Mouse (Mus musculus): ENCODE data around the gene Brap.
A peak's percentile ranks its signal among the peaks of the same experiment; 100 is the strongest.
"Not testable (repeated sequence)": the region's sequence is repeated elsewhere in the genome, so short reads cannot be mapped to it uniquely, and the experiment has no call there.

The Brap gene

DNA sequence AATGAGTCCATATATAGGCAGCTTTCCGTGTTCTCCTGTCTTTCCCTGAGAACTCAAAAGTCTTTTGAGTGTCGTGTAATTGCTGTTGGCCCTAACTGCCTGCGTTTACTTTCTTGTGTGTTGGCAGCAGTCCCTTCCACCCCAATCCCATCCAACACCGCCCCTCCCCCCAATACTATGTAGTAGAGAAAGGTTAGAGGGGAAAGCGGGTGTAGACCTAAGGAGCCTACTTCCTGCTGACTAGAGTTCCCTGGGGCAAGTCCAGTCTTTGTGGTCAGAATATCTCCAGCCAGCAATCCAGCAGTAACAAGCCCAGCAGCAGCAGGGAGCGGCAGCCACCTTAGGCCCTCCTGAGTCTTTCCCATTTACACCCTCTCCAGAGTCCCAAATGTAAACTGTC lies 8.0 kb downstream of the Brap start:
- DNase-seq (ENCODE audit: low read depth, low spot score) = no peak

DNA sequence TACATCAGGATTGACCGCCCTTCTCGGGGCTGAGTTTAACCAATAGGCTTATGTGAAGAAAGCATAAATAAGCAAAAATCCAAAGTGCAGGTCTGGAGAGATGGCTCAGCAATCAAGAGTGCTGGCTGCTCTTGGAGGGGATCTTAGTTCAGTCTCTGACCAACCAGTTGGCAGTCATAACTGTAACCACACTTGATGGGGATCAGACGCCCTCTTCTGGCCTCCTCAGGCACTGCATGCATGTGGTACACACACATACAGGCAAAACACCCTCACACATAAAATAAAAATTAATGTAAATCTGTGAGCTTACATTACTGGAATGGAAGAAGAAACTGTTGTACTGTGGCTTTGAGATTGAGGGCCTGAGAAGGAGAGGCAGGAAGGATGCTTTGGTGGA lies 10.0 kb downstream of the Brap start:
- peak; percentile 38 for DNase-seq (ENCODE audit: low read depth, low spot score)

DNA sequence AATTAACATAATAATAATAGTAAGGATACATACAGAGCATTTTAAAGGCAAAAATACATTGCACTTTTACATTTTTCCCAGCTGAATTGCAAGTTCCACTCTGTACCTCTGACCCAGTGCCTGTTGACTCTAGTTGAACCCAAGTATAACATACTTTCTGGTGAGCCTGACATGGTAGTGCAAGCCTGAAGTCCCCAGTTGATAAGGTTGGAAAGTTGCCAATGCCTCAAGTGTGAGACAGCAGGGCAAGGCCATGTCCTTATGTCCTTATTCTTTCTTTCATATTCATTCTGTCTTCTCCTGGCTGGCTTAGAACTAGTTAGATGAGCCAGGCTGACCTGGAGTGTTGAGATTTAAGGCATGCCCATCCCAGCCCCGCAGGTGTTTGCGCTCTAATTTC lies 21.9 kb downstream of the Brap start:
- DNase-seq (ENCODE audit: low read depth, low spot score) = no peak

DNA sequence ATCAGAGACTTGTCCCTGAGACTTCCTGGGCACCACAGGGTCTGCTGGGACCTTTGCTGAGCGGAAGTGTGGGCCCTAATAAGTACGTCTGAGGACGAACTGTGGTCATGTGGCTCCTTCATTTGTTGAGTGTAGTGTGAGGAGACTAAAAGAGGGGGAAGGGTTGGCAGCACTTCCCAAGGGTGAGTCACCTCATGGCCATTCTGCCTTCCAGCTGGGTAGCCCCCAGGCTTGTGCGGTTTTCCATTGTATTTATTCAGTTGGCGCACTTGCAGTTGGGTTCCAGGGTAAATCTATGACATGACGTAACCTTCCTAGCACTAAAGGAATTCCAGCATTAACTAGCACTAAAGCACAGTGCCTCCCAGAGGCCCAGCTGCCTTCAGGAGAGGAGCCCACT lies 25.1 kb downstream of the Brap start:
- DNase-seq (ENCODE audit: low read depth, low spot score) = no peak

DNA sequence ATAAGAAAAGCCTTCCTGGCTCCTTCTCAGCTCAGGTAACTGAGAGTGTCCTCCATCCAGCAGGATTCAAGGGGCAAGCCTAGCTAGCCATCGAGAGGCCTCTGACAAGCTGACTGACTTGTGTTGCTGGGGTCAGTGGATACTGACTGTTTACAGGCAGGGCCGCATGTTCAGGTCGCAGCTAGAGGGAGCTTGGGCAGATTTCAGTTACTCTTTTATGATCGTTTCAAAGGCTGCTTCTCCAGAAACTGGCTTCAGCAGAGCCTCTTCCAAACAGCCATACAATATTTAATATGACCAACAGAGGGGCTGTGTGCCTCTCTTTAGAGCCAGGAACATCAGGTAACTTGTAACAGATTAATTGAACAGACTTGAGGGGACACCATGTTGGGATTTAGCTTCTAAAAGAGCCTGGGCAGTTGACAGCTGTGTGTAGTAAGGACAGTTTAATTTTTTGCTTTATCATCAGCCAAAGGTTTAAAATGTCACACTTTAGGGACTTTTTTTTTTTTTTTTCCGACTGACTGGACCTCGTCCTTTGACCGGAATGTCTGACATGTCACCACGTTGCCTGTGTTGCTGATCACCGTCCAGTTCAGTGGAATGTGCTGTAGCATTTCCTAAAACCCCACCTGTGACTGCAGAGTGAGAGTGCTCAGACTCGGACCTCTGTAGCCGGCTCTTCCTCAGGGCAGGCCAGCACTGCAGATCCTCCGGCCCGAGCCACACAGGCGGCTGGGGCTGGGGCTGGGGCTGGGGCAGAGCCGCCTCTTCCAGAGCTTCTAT lies 25.9 kb downstream of the Brap start:
- DNase-seq (ENCODE audit: low read depth, low spot score) = no peak

DNA sequence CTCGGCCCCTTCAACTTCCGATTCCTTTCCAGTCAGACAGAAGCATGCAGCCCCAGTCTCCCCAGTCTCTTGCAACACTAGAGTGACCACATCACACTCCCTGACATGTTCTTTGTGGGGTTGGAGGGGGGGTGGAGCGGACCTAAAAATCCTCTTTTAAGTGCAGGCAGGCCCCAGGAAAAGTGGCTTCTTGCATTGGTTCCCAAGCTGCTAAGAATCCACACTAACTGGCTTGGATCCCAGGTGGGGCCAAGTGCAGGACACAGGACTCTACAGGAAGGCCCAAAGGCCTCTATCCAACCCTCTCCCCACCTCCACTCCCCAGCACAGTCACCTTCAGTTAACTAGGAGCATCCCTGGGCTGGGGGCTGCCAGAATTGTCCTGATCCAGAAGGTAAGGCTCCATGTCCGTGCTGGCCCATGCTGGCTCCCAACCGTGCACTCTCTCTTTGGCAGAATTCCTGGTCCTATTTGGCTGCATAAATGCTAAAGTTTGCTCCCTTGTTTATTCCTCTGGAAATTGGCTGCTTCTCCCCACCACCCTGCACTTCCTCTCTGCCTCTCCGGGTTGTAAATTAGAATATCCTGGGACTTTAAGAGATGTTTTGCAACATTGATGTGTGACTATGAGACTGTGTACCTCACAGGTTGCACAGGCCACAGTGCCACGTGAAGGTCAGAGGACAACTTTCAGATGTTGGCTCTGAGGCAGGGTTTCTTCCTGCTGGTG lies 30.3 kb downstream of the Brap start:
- no peak for DNase-seq (ENCODE audit: low read depth, low spot score)

DNA sequence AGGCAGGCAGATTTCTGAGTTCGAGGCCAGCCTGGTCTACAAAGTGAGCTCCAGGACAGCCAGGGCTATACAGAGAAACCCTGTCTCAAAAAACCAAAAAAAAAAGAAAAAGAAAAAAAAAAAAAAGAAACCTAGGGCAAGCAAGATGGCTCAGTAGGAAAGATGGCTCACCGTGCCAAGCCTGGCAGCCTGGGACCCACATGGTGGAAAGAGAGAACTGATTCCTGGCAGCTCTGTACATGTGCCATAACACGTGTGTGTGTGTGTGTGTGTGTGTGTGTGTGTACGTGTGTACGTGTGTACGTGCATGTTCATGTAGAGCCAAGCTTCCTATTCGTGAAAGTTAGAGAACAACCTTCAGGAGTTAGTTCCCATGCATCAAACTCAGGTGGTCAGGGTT lies 31.1 kb downstream of the Brap start:
- not testable (repeated sequence) for DNase-seq (ENCODE audit: low read depth, low spot score)

DNA sequence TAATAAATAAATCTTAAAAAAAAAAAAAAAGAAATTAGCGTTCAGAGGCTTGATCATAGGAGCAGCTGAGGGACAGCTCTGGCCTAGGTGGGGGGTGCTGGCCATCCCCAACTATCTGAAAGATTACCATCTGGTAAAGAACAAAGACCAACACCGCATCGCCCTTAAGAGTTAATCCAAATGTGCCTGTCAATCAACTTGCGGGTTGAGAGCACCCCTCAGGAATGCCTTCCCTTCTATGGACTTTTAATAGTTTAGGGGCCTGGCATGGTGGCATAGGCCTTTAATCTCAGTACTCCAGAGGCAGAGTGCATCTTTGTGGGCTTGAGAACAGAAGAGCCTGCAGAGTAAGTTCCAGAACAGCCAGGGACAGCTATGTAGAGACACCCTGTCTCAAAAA lies 32.5 kb downstream of the Brap start:
- no peak for DNase-seq (ENCODE audit: low read depth, low spot score)

DNA sequence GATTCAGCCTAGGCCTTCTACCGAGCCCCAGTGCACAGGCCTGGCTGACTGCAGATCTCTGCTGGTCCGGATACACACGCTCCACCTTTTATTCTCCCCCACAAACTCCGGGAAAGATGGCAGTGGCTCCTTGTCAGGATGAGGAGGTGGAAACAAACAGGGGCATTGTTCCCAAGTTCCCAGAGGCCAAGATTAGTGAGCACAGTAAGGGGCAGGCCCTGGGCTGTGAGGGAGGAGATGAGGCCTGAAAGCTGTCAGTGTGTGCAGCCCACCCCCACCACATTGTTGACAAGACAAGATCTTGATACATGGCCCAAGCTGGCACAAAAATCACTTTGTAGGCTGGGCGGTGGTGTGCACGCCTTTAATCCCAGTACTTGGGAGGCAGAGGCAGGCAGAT lies 36.4 kb downstream of the Brap start:
- no peak for DNase-seq (ENCODE audit: low read depth, low spot score)

DNA sequence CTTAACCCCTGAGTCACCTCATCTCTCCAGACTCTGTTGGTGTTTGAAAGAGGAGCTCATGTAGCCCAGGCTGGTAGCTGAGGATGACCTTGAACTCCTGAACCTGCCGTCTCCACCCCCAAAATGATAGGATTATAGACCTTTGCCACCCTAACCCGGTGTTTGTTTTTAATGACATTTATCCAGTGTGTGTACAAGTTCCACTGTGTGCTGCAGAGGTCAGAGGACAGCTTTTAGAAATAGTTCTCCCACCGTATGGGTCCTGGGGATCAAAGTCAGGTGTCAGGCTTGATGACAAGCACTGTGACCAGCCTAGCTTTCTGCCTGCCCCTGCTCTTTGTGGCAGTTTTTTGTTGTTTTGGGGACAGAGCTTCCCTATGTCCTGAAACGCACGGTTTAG lies 39.5 kb downstream of the Brap start:
- DNase-seq (ENCODE audit: low read depth, low spot score) = no peak

DNA sequence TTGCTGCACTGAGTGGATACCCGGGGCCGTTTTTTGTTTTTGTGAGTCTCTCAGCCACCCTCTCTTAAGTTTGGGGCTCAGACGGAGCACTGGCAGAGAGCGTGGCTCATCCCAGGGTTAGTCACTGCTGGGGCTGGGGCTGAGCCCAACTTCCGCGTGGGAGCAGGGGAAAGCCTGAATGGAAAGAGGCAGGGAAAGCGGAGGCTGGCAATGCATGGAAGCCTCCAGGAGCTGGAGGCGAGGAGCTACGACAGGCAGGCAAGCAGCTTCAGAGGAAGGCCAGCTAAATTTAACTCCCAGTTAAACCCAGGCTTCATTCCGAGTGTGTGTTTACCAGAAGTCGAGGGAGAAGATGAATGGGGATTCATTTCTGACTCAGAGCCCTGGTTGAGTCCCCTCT lies 40.1 kb downstream of the Brap start:
- no peak for DNase-seq (ENCODE audit: low read depth, low spot score)

DNA sequence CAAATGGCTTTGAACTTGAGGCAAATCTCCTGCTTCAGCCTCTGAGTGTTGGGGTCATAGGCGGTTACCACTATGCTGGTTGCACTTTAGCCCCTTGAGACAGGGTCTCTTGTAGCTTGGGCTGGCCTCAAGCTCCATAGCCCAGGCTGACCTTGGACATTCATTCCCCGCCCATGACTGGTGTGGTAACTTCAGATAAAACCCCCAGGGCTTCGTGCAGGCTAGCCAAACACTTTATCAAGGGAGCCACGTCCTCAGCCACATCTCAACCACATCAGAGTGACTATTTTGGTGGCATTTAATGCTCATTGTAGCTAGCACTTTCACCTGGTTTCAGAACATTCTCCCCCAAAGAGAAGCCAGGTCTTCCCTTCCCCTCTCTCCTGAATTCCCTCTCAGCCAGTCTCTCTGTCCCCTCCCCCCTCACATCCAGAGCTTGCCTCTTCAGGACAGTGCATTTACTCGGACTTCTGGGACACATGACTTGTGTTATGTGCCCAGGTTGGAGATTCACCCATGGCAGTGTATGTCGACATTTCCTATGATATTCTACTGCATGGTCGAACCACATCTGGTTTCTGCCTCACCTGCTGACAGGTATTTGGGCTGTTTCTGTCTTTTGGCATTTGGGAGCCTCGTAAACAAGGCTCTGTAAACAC lies 40.9 kb downstream of the Brap start:
- DNase-seq (ENCODE audit: low read depth, low spot score) = no peak

DNA sequence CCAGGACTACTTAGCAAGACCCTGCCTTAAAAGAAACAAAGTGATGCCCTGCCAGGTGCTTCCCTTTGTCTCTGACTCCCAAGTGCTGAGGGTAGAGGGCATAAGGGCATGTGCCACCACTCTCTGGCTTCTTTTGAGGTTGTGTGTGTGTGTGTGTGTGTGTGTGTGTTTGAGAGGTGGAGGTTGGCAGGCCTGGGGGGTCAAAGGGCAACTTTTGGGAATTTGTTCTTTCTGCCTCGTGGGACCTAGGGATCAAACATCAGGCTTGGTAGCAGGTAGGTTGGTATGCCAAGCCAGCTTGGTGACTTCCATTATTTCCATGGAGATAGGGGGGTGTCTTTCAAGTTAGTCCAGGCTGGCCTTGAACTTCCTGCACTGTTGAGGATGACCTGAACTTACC lies 43.0 kb downstream of the Brap start:
- no peak for DNase-seq (ENCODE audit: low read depth, low spot score)

DNA sequence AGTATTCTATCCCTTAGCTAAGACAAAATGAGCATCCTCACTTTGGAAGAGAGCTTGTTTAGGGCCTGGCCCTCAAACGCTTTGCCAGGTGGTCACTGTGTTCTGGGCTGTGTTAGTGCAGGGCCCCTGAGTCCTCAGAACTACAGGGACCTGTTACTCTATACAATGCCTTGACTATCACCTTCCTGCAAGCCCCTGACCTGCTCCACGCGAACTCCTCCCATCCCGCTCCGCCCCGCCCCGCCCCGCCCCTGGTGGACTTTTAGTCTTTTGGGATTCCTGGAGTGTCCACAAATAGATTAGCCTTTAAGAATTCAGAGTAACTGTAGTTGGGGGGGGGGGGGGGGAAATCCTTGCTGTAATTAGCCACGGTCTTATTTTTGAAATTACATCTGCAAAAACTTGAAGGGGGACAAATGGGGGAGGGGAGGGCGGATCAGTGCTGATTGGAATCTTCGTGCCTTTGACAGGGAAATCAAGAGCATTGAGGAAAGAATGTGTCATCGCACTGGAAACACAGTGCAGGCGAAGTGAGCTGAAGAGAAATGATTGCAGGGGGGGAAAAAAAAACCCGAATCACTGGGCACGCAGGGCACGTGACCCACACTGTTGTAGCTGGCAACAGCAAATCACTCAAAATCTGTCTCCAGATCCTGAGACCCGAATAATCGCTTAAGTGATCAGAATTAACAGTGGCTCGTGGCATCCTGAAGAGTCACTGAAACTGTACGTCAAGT lies 44.3 kb downstream of the Brap start:
- no peak for DNase-seq (ENCODE audit: low read depth, low spot score)

DNA sequence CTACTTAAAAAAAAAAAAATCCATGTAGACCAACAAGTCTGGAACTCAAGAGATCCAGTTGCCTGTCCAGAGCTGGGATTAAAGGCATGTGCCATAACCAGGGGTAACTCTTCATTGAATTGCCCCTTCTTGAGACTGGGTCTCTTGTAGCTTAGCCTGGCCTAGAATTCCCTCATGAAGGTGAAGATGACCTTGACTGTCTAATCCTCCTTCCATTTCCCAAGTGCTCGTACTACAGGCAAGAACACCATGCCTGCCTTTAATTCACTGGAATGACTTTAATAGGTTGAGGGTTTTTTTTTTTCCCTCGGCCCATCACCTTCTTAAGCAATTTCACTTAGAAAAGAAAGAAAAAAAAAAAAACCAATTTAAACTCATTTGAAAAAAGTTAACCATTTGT lies 50.0 kb downstream of the Brap start:
- peak; percentile 23 for DNase-seq (ENCODE audit: low read depth, low spot score)

DNA sequence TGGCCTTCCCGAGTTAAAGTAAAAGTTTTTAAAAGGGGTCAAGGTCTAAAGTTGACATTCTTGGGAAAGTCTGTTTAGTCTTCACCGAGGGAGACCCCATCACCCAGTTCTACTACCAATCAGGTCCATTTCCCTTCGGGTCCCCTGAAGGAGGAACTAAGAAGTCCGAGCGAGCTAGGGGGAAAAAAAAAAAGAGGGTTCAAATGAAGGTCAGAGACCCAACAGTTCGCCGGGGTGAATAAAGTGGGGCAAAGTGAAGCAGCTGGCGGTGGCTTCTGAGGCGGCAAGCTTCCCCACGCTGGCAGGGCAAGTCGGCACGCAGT lies 50.4 kb downstream of the Brap start:
- DNase-seq (ENCODE audit: low read depth, low spot score) = no peak

DNA sequence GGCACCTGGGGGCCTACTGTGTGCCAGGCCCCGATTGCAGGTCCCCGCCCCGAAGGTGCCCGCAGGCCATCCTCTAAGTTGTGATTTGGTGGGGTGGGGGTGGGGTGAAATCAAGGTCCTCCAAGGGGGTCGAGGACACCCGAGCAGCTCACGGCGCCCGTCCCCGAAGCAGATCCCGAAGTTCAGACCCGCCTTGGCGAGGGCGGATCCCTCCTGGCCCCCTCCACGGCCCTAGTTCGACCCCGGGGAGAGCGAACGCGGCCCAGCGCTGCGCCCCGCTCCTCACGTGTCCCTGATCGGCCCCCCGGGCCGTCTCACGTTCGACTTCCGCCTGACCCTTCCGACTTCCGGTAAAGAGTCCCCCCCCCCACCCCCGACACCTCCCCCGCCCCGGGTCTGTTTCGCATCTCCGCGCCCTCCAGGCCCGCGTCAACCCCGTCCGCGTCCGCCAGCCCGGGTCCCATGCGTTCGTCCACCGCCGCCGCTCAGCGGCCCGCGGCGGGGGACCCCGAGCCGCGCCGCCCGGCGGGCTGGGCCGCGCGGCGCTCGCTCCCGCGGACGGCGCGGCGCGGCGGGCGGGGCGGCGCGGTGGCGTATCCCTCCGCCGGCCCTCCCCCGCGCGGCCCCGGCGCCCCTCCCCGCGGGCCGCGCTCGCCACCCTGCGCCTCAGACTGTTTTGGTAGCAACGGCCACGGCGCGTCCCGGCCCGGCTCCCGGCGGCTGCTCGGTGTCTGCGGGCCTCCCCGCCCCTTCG lies 51.0 kb downstream of the Brap start, which contains the start of gene Atxn2:
Gene Atxn2, plus strand, starts transcription at position 164 of the 754 bp plus-strand sequence.
- DNase-seq (ENCODE audit: low read depth, low spot score) = peak; percentile 87

DNA sequence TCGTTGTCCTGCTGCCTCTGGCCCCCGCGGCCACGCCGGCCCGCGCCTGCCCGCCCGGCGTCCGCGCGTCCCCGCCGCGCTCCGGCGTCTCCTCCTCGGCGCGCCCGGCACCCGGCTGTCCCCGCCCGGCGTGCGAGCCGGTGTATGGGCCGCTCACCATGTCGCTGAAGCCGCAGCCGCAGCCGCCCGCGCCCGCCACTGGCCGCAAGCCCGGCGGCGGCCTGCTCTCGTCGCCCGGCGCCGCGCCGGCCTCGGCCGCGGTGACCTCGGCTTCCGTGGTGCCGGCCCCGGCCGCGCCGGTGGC lies 51.5 kb downstream of the Brap start:
- no peak for DNase-seq (ENCODE audit: low read depth, low spot score)

DNA sequence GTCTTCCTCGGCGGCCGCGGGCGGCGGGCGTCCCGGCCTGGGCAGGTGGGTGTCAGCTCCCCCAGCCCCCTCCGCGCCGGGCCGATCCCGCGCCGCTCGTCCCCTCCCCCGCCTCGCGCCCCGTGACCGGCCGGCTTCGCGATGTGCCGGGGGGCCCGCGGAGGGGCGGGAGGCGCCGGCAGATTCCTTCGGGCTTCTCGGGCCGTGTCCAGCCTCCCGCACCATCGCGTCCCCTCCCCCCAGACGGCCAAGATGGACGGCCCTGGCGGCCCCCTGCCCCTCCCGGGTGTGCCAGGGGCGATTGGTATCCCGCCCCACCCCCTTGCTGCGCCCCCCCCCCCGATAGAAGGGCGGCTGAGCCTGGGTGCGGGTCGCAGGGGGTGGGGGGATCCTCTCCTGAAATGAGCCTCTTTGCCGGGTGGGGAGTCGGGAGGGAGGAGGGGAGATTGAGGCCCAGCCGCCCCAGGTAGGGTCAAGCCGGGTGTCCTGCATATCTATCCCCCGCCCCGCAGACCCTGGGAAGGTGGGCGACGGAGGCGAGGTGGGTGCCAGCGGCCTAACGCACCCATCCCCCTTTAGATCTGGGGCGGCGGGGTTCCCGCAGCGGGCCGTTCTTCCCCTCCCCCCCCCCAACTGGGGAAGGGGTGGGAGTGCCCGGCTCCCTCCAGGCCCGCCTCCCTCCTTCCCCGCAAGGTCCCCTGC lies 52.0 kb downstream of the Brap start:
- peak; percentile 57 for DNase-seq (ENCODE audit: low read depth, low spot score)

DNA sequence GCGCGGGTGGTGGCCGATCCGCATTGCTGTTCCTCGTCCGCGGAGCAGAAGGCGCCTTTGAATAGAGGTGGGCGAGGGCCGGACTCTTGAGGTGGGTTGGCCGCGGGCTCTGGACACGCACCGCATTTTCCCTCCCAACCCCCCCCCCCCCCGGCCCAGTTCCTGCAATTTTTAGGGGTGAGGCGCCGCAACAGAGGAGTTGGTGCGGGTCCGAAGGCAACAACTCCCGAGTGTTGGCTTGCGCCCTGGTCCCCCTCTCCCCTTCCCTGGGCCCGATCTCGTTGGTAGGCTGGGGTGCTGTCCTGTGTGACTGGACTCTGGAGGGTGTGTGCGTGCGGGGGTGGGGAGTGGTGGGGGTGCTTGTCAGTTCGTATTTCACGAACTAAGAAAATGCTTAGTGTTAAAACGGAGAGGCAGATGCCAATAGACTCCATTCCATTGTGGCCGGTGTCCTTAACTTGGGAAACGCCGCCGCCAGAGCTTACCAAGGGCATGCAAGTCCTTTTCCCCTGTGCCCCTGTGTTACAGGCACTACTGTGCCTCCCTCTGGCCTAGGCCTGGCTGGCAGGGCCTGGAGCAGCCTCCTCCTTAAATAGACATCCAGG lies 52.7 kb downstream of the Brap start:
- DNase-seq (ENCODE audit: low read depth, low spot score) = peak; percentile 10

DNA sequence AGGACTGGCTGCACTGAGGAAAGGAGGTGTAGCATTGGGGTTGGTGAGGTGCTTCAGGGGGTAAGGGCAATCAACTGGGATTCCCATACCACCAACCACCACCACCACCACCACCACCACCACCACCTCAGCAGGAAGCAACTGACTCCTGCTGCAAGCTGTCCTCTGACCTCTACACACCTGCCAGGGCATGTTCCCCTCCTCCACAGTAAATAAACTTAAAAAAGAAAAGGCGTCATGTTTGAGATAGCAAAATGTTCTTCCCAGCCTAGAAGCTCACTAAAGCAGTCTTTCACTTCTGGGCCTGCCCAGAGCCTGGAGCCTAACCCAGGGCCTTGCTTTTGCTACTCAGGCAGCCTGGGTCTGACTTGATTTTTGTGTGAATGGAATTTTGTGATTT lies 54.0 kb downstream of the Brap start:
- no peak for DNase-seq (ENCODE audit: low read depth, low spot score)

Data from CD4-positive helper T cell, adult 2 months (primary cell).